Mouse (Mus musculus) brain, embryonic 14.5 days (tissue): ENCODE data around the gene Emid1.

Experiments used
- CTCF ChIP-seq: fragments of 200-500 bp; IDR thresholded peaks from 2 replicates; pipeline ENCODE4 v1.5.1; 2012; ENCODE audit warnings: inconsistent platforms, mild to moderate bottlenecking, moderate library complexity, borderline replicate concordance; ENCODE audit not compliant: insufficient read depth, insufficient read length; ENCODE audit errors: extremely low read depth
- POLR2A ChIP-seq: fragments of 200-500 bp; IDR thresholded peaks from 2 replicates; pipeline ENCODE4 v1.6.1; 2012; ENCODE audit warnings: mild to moderate bottlenecking, inconsistent platforms, borderline replicate concordance; ENCODE audit not compliant: poor library complexity, insufficient read depth, insufficient read length, severe bottlenecking; ENCODE audit errors: extremely low read depth

- TF ChIP-seq CTCF (no peak), POLR2A (no peak)
These were observed 24.6 kb upstream of the Emid1 start for GRCm38 (mm10) chr11:5176685-5177084.
